Mouse (Mus musculus): Measurements from ENCODE around the gene Lingo3.
"Not testable (repeated sequence)": the region's sequence is repeated elsewhere in the genome, so short reads cannot be mapped to it uniquely, and the experiment has no call there.

The Lingo3 gene

DNA sequence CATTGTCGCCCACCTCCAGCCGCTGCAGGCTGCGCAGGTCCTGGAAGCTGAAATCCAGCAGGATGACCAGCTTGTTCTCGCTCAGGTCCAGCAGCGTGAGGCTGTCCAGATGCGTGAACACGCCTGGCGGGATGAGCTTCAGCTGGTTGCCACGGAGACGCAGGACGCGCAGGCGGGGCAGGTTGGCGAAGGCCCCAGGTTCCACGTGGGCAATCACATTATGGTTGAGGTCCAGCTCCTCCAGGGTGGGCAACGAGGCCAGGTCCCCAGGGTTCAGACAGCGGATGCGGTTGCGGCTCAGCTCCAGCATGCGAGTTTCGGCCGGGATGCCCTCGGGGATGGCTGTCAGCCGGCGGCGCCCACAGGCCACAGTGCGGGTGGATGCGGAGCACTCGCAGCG, 8.2 kb downstream of the Lingo3 start:
- Histone ChIP-seq H3K27me3 (ENCODE audit: control insufficient read depth, insufficient read depth, low read length, poor library complexity, severe bottlenecking) (no peaks in the 10 kb centered on the region; the same call in 1 of the 2 replicates), H3K36me3 (ENCODE audit: control insufficient read depth, insufficient read depth, low read length, poor library complexity, severe bottlenecking) (no peaks in the 10 kb centered on the region)
- DNase-seq (ENCODE audit: low read depth, low spot score): no peak

- H3K27me3 ChIP-seq (ENCODE audit: control insufficient read depth, insufficient read depth, low read length, poor library complexity, severe bottlenecking): no peaks in the 10 kb centered on the region
- no peak for DNase-seq (ENCODE audit: low read depth, low spot score)
- peaks cover 2% of the 10 kb centered on the region; the same call in 1 of the 2 replicates for H3K36me3 ChIP-seq (ENCODE audit: control insufficient read depth, insufficient read depth, low read length, poor library complexity, severe bottlenecking)
These were observed 11.0 kb downstream of the Lingo3 start for GRCm38 (mm10) chr10:80832818-80833217.

- DNase-seq (ENCODE audit: low read depth, low spot score): peak; percentile 54
- no peaks in the 10 kb centered on the region for H3K27me3 ChIP-seq (ENCODE audit: control insufficient read depth, insufficient read depth, low read length, poor library complexity, severe bottlenecking)
These were observed 12.7 kb downstream of the Lingo3 start for GRCm38 (mm10) chr10:80831136-80831535.

DNA sequence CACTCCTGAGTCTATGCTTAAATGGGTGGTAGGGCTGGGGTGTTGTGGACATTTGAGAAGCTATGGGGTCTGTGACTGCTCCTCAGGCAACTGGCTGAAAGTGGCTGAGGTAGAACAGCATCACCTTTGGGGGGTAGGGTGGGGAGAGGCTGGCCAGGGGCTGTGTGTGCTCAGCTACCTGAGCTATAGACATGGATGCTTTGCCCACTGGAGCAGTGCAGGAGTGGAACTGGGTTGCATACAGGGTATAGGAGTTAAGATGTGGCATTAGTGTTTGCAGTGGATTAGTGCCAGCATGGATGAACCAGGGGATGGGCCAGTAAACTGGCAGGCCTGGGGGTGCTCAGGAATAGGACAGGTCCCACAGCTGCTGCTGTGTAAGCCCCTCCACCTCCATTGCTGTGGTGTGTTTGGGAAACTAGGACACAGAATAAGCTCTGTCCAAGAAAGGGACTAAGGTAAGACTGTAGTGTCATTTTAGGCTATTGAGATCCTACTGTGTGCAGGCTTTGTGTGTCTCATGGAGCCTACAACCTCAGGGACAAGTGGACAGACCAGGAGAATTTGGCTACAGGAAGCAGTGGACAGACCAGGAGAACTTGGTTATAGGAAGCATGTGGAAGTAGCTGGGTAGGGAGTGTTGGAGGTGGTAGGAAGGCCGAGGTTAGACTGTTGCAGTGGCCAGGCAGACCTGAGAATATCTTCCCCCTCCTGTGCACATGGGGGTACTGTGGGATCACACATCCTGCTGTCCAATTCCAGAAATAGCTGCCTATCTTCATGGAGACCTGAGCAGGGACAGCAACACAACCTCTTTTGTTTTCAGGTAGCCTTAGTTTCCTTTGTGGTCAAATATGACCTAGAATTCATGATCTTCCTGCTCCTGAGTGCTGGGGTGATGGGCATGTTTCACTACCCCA, 14.2 kb downstream of the Lingo3 start:
- no peak for DNase-seq (ENCODE audit: low read depth, low spot score)
- Histone ChIP-seq H3K36me3 (ENCODE audit: control insufficient read depth, insufficient read depth, low read length, poor library complexity, severe bottlenecking) (peaks cover 2% of the 10 kb centered on the region; the same call in 1 of the 2 replicates), H3K27me3 (ENCODE audit: control insufficient read depth, insufficient read depth, low read length, poor library complexity, severe bottlenecking) (no peaks in the 10 kb centered on the region)

More at GRCm38 (mm10) chr10:80831136-80831535, 12.7 kb downstream of the Lingo3 start:
- H3K36me3 ChIP-seq (ENCODE audit: control insufficient read depth, insufficient read depth, low read length, poor library complexity, severe bottlenecking): peaks cover 2% of the 10 kb centered on the region; the same call in 1 of the 2 replicates

- DNase-seq (ENCODE audit: low read depth, low spot score); H3K36me3 ChIP-seq (ENCODE audit: control insufficient read depth, insufficient read depth, low read length, poor library complexity, severe bottlenecking); H3K27me3 ChIP-seq (ENCODE audit: control insufficient read depth, insufficient read depth, low read length, poor library complexity, severe bottlenecking): not testable (repeated sequence)
These were observed 15.3 kb downstream of the Lingo3 start for GRCm38 (mm10) chr10:80828587-80828986.

- DNase-seq (ENCODE audit: low read depth, low spot score): no peak
- Histone ChIP-seq H3K27me3 (ENCODE audit: control insufficient read depth, insufficient read depth, low read length, poor library complexity, severe bottlenecking) (no peaks in the 10 kb centered on the region), H3K36me3 (ENCODE audit: control insufficient read depth, insufficient read depth, low read length, poor library complexity, severe bottlenecking) (peaks cover 2% of the 10 kb centered on the region; the same call in 1 of the 2 replicates)
These were observed 15.9 kb downstream of the Lingo3 start for GRCm38 (mm10) chr10:80827870-80828420.

GRCm38 (mm10) chr10:80827063-80827869, 16.6 kb downstream of the Lingo3 start:
- Histone ChIP-seq H3K36me3 (ENCODE audit: control insufficient read depth, insufficient read depth, low read length, poor library complexity, severe bottlenecking) (peaks cover 2% of the 10 kb centered on the region; the same call in 1 of the 2 replicates), H3K27me3 (ENCODE audit: control insufficient read depth, insufficient read depth, low read length, poor library complexity, severe bottlenecking) (no peaks in the 10 kb centered on the region)
- DNase-seq (ENCODE audit: low read depth, low spot score): no peak

- Histone ChIP-seq H3K36me3 (ENCODE audit: control insufficient read depth, insufficient read depth, low read length, poor library complexity, severe bottlenecking) (peaks cover 2% of the 10 kb centered on the region; the same call in 1 of the 2 replicates), H3K27me3 (ENCODE audit: control insufficient read depth, insufficient read depth, low read length, poor library complexity, severe bottlenecking) (no peaks in the 10 kb centered on the region)
- peak; percentile 99 for DNase-seq (ENCODE audit: low read depth, low spot score)
These were observed 17.4 kb downstream of the Lingo3 start, which contains the start of gene Oaz1 for GRCm38 (mm10) chr10:80826151-80827062. Gene Oaz1, plus strand, starts transcription at chr10:80826656.

DNA sequence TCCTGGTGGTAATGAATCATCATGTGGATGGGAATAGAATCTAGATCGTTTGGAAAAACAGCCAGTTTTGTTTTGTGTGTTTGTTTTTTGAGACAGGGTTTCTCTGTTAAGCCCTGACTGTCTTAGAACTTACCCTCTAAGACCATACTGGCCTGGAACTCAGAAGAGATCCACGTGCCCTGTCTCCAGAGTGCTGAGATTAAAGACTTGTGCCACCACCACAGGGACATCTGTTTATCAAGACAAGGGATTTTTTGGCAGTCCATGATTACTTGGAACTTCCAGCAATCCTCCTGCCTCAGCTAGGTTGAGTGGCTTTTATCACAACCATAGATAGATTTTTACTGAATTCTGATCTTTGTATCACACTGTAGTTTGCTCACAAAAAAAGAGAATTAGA, 19.0 kb downstream of the Lingo3 start:
- H3K27me3 ChIP-seq (ENCODE audit: control insufficient read depth, insufficient read depth, low read length, poor library complexity, severe bottlenecking): no peaks in the 10 kb centered on the region
- H3K36me3 ChIP-seq (ENCODE audit: control insufficient read depth, insufficient read depth, low read length, poor library complexity, severe bottlenecking): peaks cover 2% of the 10 kb centered on the region; the same call in 1 of the 2 replicates
- DNase-seq (ENCODE audit: low read depth, low spot score): no peak

GRCm38 (mm10) chr10:80823847-80824643, 19.8 kb downstream of the Lingo3 start:
- DNase-seq (ENCODE audit: low read depth, low spot score): peak; percentile 57
- Histone ChIP-seq H3K27me3 (ENCODE audit: control insufficient read depth, insufficient read depth, low read length, poor library complexity, severe bottlenecking) (no peaks in the 10 kb centered on the region), H3K36me3 (ENCODE audit: control insufficient read depth, insufficient read depth, low read length, poor library complexity, severe bottlenecking) (no peaks in the 10 kb centered on the region)

DNA sequence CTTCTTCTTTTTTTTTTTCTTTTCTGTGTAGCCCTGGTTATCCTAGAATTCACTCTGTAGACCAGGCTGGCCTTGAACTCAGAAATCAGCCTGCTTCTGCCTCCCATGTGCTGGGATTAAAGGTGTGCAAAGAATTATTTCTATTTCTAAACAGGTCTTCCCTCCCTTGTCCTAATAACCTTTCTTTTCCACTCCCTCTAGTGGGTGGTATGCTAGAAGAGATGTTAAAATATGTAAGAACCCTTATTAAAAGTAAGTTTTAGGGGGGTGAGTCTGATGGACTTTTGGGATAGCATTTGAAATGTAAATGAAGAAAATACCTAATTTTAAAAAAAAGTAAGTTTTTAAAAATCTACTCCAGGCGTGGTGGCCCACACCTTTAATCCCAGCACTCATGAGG, 20.5 kb downstream of the Lingo3 start:
- no peaks in the 10 kb centered on the region for H3K27me3 ChIP-seq (ENCODE audit: control insufficient read depth, insufficient read depth, low read length, poor library complexity, severe bottlenecking)
- DNase-seq (ENCODE audit: low read depth, low spot score): no peak
- no peaks in the 10 kb centered on the region for H3K36me3 ChIP-seq (ENCODE audit: control insufficient read depth, insufficient read depth, low read length, poor library complexity, severe bottlenecking)

- DNase-seq (ENCODE audit: low read depth, low spot score): no peak
- H3K27me3 ChIP-seq (ENCODE audit: control insufficient read depth, insufficient read depth, low read length, poor library complexity, severe bottlenecking): no peaks in the 10 kb centered on the region
- no peaks in the 10 kb centered on the region for H3K36me3 ChIP-seq (ENCODE audit: control insufficient read depth, insufficient read depth, low read length, poor library complexity, severe bottlenecking)
These were observed 21.3 kb downstream of the Lingo3 start for GRCm38 (mm10) chr10:80822528-80822927.

DNA sequence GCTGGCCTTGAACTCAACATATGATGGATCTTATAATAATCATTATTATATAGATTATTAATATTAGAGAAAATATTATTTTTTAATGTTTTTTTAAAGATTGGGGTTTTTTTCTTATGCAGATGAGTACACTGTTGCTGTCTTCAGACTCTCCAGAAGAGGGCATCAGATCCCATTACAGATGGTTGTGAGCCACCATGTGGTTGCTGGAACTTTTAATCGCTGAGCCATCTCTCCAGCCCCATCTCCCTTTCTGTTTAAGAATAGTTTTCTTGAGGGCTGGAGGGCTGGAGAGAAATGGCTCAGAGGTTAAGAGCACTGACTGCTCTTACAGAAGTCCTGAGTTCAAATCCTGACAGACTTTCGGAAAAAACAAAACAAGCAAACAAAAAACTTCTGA, 21.8 kb downstream of the Lingo3 start:
- peak; percentile 66 for DNase-seq (ENCODE audit: low read depth, low spot score)
- Histone ChIP-seq H3K36me3 (ENCODE audit: control insufficient read depth, insufficient read depth, low read length, poor library complexity, severe bottlenecking) (no peaks in the 10 kb centered on the region), H3K27me3 (ENCODE audit: control insufficient read depth, insufficient read depth, low read length, poor library complexity, severe bottlenecking) (no peaks in the 10 kb centered on the region)

Data from splenic B cell, adult 2 months (primary cell).